Mouse (Mus musculus) C2C12 (cell line): ENCODE data around the gene Nr5a2. TPM values are rescaled to one million over a fixed set of nuclear protein-coding genes. Genes with fewer than 3 reads are reported as not detected.

Source experiments
- H3K27me3 ChIP-seq: one replicate; pipeline ENCODE4 v1.6.1; 2011; ENCODE audit not compliant: control insufficient read depth, insufficient read depth, insufficient read length
- H3K36me3 ChIP-seq: one replicate; pipeline ENCODE4 v1.6.1; 2011; ENCODE audit not compliant: control insufficient read depth, insufficient read depth
- H3K4me3 ChIP-seq: one replicate; pipeline ENCODE4 v1.5.1; 2011; ENCODE audit warnings: mild to moderate bottlenecking, control low read depth; ENCODE audit not compliant: poor library complexity, insufficient read depth, severe bottlenecking
- H3K79me2 ChIP-seq: one replicate; pipeline ENCODE4 v1.6.1; 2011; ENCODE audit not compliant: control insufficient read depth, insufficient read depth
- H3K79me3 ChIP-seq: one replicate; pipeline ENCODE4 v1.6.1; 2011; ENCODE audit warnings: low read depth, control low read depth
- H3ac ChIP-seq: one replicate; pipeline ENCODE3; 2011; ENCODE audit warnings: low read depth; ENCODE audit not compliant: control insufficient read depth, insufficient read length
- CEBPB ChIP-seq: IDR thresholded peaks from one replicate; pipeline ENCODE4 v1.6.1; 2011; ENCODE audit warnings: low read depth, mild to moderate bottlenecking, control low read depth, moderate library complexity
- CTCF ChIP-seq: IDR thresholded peaks from one replicate; pipeline ENCODE4 v1.5.1; 2011; ENCODE audit not compliant: control insufficient read depth, insufficient read depth, insufficient read length
- FOSL1 ChIP-seq: IDR thresholded peaks from one replicate; pipeline ENCODE4 v1.8.0; 2011; ENCODE audit warnings: mild to moderate bottlenecking, low read length; ENCODE audit not compliant: poor library complexity, insufficient read depth, severe bottlenecking
- MAX ChIP-seq: IDR thresholded peaks from one replicate; pipeline ENCODE4 v1.6.1; 2011; ENCODE audit warnings: mild to moderate bottlenecking, control low read depth
- MYOD1 ChIP-seq: IDR thresholded peaks from one replicate; pipeline ENCODE4 v1.6.1; 2011; ENCODE audit warnings: low read depth; ENCODE audit not compliant: control insufficient read depth, insufficient read length
- MYOG ChIP-seq: IDR thresholded peaks from one replicate; pipeline ENCODE4 v1.6.1; 2011; ENCODE audit not compliant: control insufficient read depth, insufficient read length; ENCODE audit errors: extremely low read depth
- USF1 ChIP-seq: IDR thresholded peaks from one replicate; pipeline ENCODE4 v1.6.1; 2011; ENCODE audit warnings: low read depth, mild to moderate bottlenecking, control low read depth, moderate library complexity
- polyA plus RNA-seq: library from polyadenylated mRNA; unstranded; fragments of >200 nt; fragmentation: generic; extraction: Trizol; gene quantifications from one replicate; pipeline ENCODE4 v1.2.1, GENCODE M21; 2012; ENCODE audit warnings: missing spikeins

Gene Nr5a2
- polyA plus RNA-seq, 1 experiment, result not detected

DNA sequence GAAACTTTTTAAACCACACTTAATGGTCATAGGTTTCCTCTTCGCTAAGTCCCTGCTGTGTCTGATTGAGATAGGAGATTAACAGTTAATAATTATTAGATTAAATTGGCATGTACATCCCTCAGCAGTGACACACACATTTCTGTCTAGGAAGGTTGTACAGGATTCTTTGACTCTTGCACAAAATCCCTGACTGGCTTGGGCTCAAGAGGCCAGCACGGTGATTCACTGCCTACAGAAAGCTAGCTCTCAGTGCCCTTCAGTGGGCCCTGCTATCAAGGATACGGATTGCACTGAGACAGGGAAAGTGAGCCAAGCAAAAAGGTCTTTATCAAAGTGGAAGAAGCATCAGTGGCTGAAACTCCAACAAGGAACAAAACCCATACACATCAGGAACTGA lies 85.2 kb downstream of the Nr5a2 start:
- H3K36me3 ChIP-seq, result no peaks in the 10 kb centered on the region
- H3K27me3 ChIP-seq, result peaks cover 5% of the 10 kb centered on the region
- H3K4me3 ChIP-seq, result no peak overlapping the region
- H3K79me2 ChIP-seq, result no peaks in the 10 kb centered on the region
- no peak for TF ChIP-seq CEBPB
- no peak overlapping the region for H3ac ChIP-seq
- no peaks in the 10 kb centered on the region for H3K79me3 ChIP-seq

- Histone ChIP-seq H3K79me3 (no peaks in the 10 kb centered on the region), H3K36me3 (no peaks in the 10 kb centered on the region), H3K4me3 (no peak overlapping the region), H3ac (no peak overlapping the region), H3K27me3 (peaks cover 11% of the 10 kb centered on the region), H3K79me2 (no peaks in the 10 kb centered on the region)
- TF ChIP-seq CEBPB, result no peak
- TF ChIP-seq FOSL1, result no peak
- TF ChIP-seq USF1, result no peak
- TF ChIP-seq MYOD1, result no peak
- no peak for TF ChIP-seq CTCF
- no peak for TF ChIP-seq MYOG
- TF ChIP-seq MAX, result no peak
Measured at GRCm38 (mm10) chr1:136868955-136869354, 91.3 kb downstream of the Nr5a2 start.

DNA sequence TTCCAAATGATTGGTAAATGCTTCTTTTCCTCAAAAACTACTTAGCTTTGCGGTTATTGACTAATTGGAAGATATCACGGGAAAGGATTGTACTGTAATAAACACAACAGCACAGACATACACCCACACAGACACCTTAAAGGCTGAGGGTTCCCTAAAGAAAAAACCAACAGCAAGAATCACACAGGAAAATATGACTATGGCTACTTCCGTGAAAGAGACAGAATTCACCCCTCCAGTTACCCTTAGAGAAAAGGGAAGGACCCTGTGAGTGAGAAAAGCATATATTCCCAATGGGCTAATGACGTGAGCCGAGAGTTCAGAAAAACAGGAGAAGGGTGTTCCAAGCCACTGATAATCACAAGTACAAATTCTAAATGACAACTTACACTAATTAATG lies 92.0 kb downstream of the Nr5a2 start:
- H3K4me3 ChIP-seq, result no peak overlapping the region
- H3K79me3 ChIP-seq, result no peaks in the 10 kb centered on the region
- H3K36me3 ChIP-seq, result no peaks in the 10 kb centered on the region
- TF ChIP-seq FOSL1 (no peak), MAX (no peak), CTCF (no peak), CEBPB (no peak), MYOD1 (no peak), MYOG (no peak), USF1 (no peak)
- H3K79me2 ChIP-seq, result no peaks in the 10 kb centered on the region
- peaks cover 11% of the 10 kb centered on the region for H3K27me3 ChIP-seq
- no peak overlapping the region for H3ac ChIP-seq

DNA sequence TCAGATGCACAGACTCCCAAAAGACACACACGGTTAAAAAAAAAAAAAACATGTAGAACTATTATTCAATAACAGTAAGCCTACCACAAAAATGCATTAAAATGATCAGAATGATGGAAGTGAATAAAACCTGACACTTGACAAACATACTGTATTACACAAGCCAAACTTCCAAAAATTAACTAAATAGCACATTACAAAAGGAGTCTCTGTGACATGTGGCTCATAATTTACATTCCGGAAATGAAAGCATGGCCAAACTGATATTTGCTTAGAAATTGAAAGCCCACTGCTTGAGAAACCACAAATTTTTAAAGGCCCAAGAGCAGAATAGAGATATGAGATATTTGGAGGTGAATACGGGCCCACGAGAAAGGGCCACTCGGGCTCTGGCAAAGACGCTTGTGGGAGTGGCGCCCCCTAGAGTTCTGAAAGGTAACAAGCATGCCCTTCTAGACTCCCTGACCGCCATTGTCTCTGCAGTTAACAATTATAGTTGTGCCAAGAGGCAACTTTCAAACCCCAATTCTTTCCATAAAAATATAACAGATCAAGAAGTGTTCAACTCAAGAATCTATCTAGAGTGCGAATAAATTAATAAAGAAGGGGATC lies 93.7 kb downstream of the Nr5a2 start:
- Histone ChIP-seq H3K4me3 (no peak overlapping the region), H3K27me3 (peaks cover 11% of the 10 kb centered on the region), H3ac (no peak overlapping the region), H3K36me3 (no peaks in the 10 kb centered on the region), H3K79me3 (no peaks in the 10 kb centered on the region), H3K79me2 (no peaks in the 10 kb centered on the region)
- no peak for TF ChIP-seq USF1

- no peaks in the 10 kb centered on the region for H3K79me3 ChIP-seq
- H3K4me3 ChIP-seq, result no peak overlapping the region
- no peak overlapping the region for H3ac ChIP-seq
- H3K27me3 ChIP-seq, result peaks cover 3% of the 10 kb centered on the region
- no peaks in the 10 kb centered on the region for H3K79me2 ChIP-seq
- TF ChIP-seq CEBPB (no peak), MYOG (no peak), MAX (no peak), FOSL1 (no peak)
- H3K36me3 ChIP-seq, result no peaks in the 10 kb centered on the region
Measured at GRCm38 (mm10) chr1:136863209-136863608, 97.0 kb downstream of the Nr5a2 start.

DNA sequence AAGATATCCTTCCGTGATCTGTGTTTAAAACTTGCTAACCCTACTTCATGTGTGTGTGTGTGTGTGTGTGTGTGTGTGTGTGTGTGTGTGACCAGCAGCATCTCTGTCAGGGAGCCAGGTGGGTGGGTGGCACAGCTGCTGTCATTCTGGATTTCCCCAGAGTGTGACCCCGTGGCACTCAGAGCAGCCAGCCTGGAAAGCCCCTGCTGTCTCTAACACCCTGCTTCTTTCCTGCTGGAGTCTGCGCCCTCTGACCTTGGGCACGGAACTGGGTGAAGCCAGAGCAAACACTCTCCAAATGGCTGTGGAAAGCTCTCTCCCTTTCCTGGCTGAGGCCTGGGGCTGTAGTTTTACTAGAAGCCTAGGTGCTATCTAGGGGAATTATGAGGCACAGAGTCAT lies 100.8 kb downstream of the Nr5a2 start:
- Histone ChIP-seq H3K79me3 (no peaks in the 10 kb centered on the region), H3K4me3 (no peak overlapping the region), H3K27me3 (no peaks in the 10 kb centered on the region), H3K79me2 (no peaks in the 10 kb centered on the region), H3ac (no peak overlapping the region), H3K36me3 (no peaks in the 10 kb centered on the region)
- TF ChIP-seq USF1 (no peak), CEBPB (no peak), FOSL1 (no peak), CTCF (no peak)

- Histone ChIP-seq H3K27me3 (no peaks in the 10 kb centered on the region), H3K36me3 (no peaks in the 10 kb centered on the region), H3K79me2 (no peaks in the 10 kb centered on the region), H3ac (no peak overlapping the region), H3K79me3 (no peaks in the 10 kb centered on the region), H3K4me3 (no peak overlapping the region)
- TF ChIP-seq CTCF (no peak), USF1 (no peak), FOSL1 (no peak), MYOG (no peak), CEBPB (no peak), MAX (no peak), MYOD1 (no peak)
Measured at GRCm38 (mm10) chr1:136858724-136859123, 101.5 kb downstream of the Nr5a2 start.
